Mouse (Mus musculus) myocyte (in vitro differentiated cells): ENCODE measurements around the gene Oosp2. TPM values are rescaled to one million over a fixed set of nuclear protein-coding genes. Genes with fewer than 3 reads are reported as not detected.

ENCODE experiments used
- H3K27me3 ChIP-seq: one replicate; pipeline ENCODE4 v1.6.1; 2011; ENCODE audit not compliant: control insufficient read depth, insufficient read depth, insufficient read length
- H3K36me3 ChIP-seq: one replicate; pipeline ENCODE4 v1.6.1; 2011; ENCODE audit not compliant: control insufficient read depth, insufficient read depth
- H3K4me2 ChIP-seq: one replicate; pipeline ENCODE4 v1.6.1; 2011; ENCODE audit warnings: low read depth, control low read depth
- H3K4me3 ChIP-seq: one replicate; pipeline ENCODE4 v1.5.1; 2011; ENCODE audit warnings: mild to moderate bottlenecking, control low read depth, moderate library complexity
- H3K79me2 ChIP-seq: one replicate; pipeline ENCODE4 v1.6.1; 2011; ENCODE audit not compliant: control insufficient read depth, insufficient read depth
- H3ac ChIP-seq: one replicate; pipeline ENCODE4 v1.6.1; 2011; ENCODE audit not compliant: control insufficient read depth, insufficient read length
- CEBPB ChIP-seq: IDR thresholded peaks from 2 replicates; pipeline ENCODE4 v1.6.1; 2011; ENCODE audit warnings: mild to moderate bottlenecking, moderate library complexity; ENCODE audit not compliant: poor library complexity, insufficient read depth, severe bottlenecking
- E2F4 ChIP-seq: IDR thresholded peaks from one replicate; pipeline ENCODE4 v1.6.1; 2011; ENCODE audit warnings: mild to moderate bottlenecking, control low read depth, moderate library complexity; ENCODE audit not compliant: insufficient read depth
- MAX ChIP-seq: IDR thresholded peaks from one replicate; pipeline ENCODE4 v1.6.1; 2011; ENCODE audit warnings: low read depth, mild to moderate bottlenecking, control low read depth
- MYOD1 ChIP-seq, 3 experiments: IDR thresholded peaks; one replicate each; pipeline ENCODE4 v1.6.1; 2011; ENCODE audit warnings: control low read depth in 2 of 3, low read depth in 2 of 3, mild to moderate bottlenecking in 2 of 3, moderate library complexity in 1 of 3; ENCODE audit not compliant: insufficient read length in 2 of 3, control insufficient read depth in 1 of 3
- MYOG ChIP-seq, 3 experiments: IDR thresholded peaks; one replicate each; pipeline ENCODE4 v1.6.1; 2011; ENCODE audit warnings: control low read depth in 2 of 3, low read depth in 2 of 3, mild to moderate bottlenecking in 2 of 3; ENCODE audit not compliant: insufficient read length in 2 of 3, control insufficient read depth in 1 of 3, insufficient read depth in 1 of 3
- POLR2A ChIP-seq: IDR thresholded peaks from one replicate; pipeline ENCODE4 v1.6.1; 2011; ENCODE audit warnings: low read depth, mild to moderate bottlenecking, control low read depth, moderate library complexity; ENCODE audit not compliant: insufficient read length
- POLR2AphosphoS2 ChIP-seq: IDR thresholded peaks from one replicate; pipeline ENCODE4 v1.6.1; 2011; ENCODE audit warnings: low read depth, control low read depth; ENCODE audit not compliant: insufficient read length
- REST ChIP-seq: IDR thresholded peaks from one replicate; pipeline ENCODE4 v1.6.1; 2011; ENCODE audit warnings: mild to moderate bottlenecking, control low read depth, moderate library complexity; ENCODE audit not compliant: insufficient read depth, insufficient read length
- SRF ChIP-seq: IDR thresholded peaks from one replicate; pipeline ENCODE4 v1.6.1; 2011; ENCODE audit warnings: low read depth; ENCODE audit not compliant: control insufficient read depth, insufficient read length
- TCF12 ChIP-seq: IDR thresholded peaks from one replicate; pipeline ENCODE4 v1.6.1; 2011; ENCODE audit warnings: mild to moderate bottlenecking, control low read depth; ENCODE audit not compliant: poor library complexity, insufficient read depth, severe bottlenecking
- TCF3 ChIP-seq: IDR thresholded peaks from one replicate; pipeline ENCODE4 v1.6.1; 2011; ENCODE audit warnings: low read depth, control low read depth; ENCODE audit not compliant: insufficient read length
- USF1 ChIP-seq: IDR thresholded peaks from one replicate; pipeline ENCODE4 v1.6.1; 2011; ENCODE audit warnings: low read depth, mild to moderate bottlenecking, control low read depth, moderate library complexity
- polyA plus RNA-seq: library from polyadenylated mRNA; unstranded; fragments of >200 nt; fragmentation: generic; extraction: Trizol; gene quantifications from one replicate; pipeline ENCODE4 v1.2.1, GENCODE M21; 2012; ENCODE audit warnings: missing spikeins

The Oosp2 gene
- polyA plus RNA-seq, 1 experiment: not detected

DNA sequence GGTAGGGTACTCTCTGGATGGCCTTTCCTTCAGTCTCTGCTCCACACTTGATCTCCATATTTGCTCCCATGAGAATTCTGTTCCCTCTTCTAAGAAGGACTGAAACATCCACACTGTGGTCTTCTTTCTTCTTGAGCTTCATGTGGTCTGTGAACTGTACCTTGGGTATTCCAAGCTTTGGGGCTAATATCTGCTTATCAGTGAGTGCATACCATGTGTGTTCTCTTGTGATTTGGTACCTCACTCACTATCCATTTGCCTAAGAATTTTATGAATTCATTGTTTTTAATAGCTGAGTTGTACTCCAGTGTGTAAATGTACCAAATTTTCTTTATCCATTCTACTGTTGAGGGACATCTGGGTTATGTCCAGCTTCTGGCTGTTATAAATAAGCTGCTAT, 1.2 kb upstream of the Oosp2 start:
- TF ChIP-seq MAX: no peak

DNA sequence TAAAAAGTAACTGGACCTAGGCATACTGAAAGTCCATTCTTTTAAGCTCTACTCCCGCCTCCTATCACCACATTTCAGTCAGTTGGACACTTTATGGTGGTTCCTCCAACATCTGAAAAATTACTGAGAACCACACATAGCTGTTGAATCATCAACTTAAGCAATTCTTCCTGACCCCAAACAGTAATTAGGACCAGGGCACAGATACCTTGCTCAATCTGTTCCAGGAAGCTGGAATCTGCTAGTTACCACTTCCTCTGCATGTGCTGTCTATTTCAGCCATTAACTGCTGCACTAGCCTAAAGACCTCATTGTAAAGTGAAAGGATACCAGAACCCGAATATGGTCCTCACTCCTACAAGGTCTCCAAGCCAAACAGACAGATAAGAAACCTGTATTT, 1.2 kb downstream of the Oosp2 start:
- no peak for TF ChIP-seq MAX
- no peak for TF ChIP-seq CEBPB
- TF ChIP-seq REST: no peak
- no peak for TF ChIP-seq TCF3
- Histone ChIP-seq H3ac (no peak overlapping the region), H3K4me2 (no peak overlapping the region), H3K4me3 (no peak overlapping the region), H3K27me3 (no peaks in the 10 kb centered on the region), H3K79me2 (no peaks in the 10 kb centered on the region), H3K36me3 (no peaks in the 10 kb centered on the region)

More for the DNA sequence above, 1.2 kb upstream of the Oosp2 start:
- Histone ChIP-seq H3K36me3 (no peaks in the 10 kb centered on the region), H3K4me2 (no peak overlapping the region), H3K27me3 (no peaks in the 10 kb centered on the region), H3ac (no peak overlapping the region), H3K79me2 (no peaks in the 10 kb centered on the region), H3K4me3 (no peak overlapping the region)

DNA sequence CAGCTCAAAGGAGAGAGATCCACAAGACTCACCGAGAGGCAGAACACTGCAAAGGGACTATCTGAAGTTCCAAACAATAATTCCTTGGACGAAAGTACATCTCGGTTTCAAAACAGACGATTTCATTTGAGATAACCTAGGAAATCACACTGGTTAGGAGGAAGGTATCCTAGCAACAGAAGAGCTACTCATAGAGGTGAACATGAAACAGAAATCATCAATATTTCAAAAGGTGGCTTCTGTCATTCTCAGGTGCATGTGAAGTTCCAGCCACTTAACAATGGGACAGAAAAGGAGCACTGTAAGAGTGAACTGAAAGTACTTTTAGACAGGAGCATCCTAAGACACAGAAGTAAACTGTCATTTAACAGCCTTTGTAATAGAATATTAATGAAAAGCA, 10.8 kb downstream of the Oosp2 start:
- no peak overlapping the region for H3K4me3 ChIP-seq
- no peaks in the 10 kb centered on the region for H3K79me2 ChIP-seq
- H3ac ChIP-seq: no peak overlapping the region
- TF ChIP-seq MYOG (IDR thresholded peaks at IDR 0.05; ENCODE audit: control insufficient read depth in 1 of 3, insufficient read depth in 1 of 3, insufficient read length in 2 of 3, low read depth in 2 of 3): no peak
- TF ChIP-seq TCF3: no peak
- TF ChIP-seq TCF12: no peak
- TF ChIP-seq POLR2A: no peak
- no peak for TF ChIP-seq POLR2AphosphoS2
- no peak for TF ChIP-seq MYOD1 (IDR thresholded peaks at IDR 0.05; ENCODE audit: control insufficient read depth in 1 of 3, insufficient read length in 2 of 3, low read depth in 2 of 3)
- no peak for TF ChIP-seq REST
- TF ChIP-seq CEBPB: no peak
- no peak for TF ChIP-seq E2F4
- no peak for TF ChIP-seq MAX
- no peak for TF ChIP-seq USF1
- no peak for TF ChIP-seq SRF
- H3K4me2 ChIP-seq: no peak overlapping the region
- no peaks in the 10 kb centered on the region for H3K36me3 ChIP-seq
- H3K27me3 ChIP-seq: no peaks in the 10 kb centered on the region

DNA sequence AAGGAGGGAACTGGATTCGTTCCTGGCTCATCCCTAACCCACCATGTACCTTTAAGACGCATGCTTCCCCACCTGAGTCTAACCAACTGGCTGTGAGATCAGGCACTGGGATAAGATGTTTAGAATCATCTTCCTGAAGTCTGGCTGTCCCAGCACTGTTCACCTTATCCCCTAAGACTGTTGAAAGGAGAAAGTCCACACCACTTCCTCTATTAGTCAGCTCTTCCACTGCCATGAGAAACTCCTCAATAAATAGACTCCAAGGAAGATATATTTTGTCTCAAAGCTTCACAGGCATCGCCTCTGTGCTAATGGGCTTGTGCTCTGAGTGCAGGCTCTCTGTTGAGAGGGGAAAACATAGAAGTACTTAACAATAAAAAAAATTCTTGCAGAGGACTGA, 14.2 kb downstream of the Oosp2 start:
- TF ChIP-seq MYOG (IDR thresholded peaks at IDR 0.05; ENCODE audit: control insufficient read depth in 1 of 3, insufficient read depth in 1 of 3, insufficient read length in 2 of 3, low read depth in 2 of 3) (no peak), E2F4 (no peak), MAX (no peak), USF1 (no peak), REST (no peak), POLR2A (no peak)
- Histone ChIP-seq H3K79me2 (no peaks in the 10 kb centered on the region), H3ac (no peak overlapping the region), H3K36me3 (no peaks in the 10 kb centered on the region), H3K4me3 (no peak overlapping the region), H3K27me3 (no peaks in the 10 kb centered on the region), H3K4me2 (no peak overlapping the region)

DNA sequence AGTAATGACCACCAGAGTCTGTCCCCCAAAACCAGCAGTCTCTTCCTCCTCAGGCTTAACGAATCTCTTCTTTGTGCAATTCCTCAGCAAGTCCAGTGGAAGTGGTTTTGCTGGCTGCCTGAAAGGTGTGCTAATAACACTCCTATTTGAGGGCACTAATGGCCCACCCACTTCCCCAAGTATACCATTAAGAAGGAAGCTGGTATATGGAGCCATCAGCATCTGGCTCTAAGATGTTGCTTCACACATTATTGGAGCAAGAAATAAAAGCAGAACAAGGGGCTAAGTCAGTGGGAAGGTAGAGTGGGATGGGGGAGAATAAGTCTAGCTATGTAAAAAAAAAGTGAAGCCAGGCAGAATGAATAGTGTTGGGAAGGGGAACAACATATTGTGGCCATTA, 19.6 kb downstream of the Oosp2 start, which contains the start of gene Ms4a3:
Gene Ms4a3 (minus strand): TSS at position 120 of the 400 bp plus-strand sequence.
- Histone ChIP-seq H3K4me2 (no peak within 1 kb of the TSS), H3K4me3 (no peak within 1 kb of the TSS), H3ac (no peak within 1 kb of the TSS), H3K79me2 (no peaks in the 10 kb centered on the region), H3K27me3 (no peaks in the 10 kb centered on the region), H3K36me3 (no peaks in the 10 kb centered on the region)
- no peak for TF ChIP-seq POLR2AphosphoS2
- no peak for TF ChIP-seq MYOD1 (IDR thresholded peaks at IDR 0.05; ENCODE audit: control insufficient read depth in 1 of 3, insufficient read length in 2 of 3, low read depth in 2 of 3)
- TF ChIP-seq TCF3: no peak
- TF ChIP-seq CEBPB: no peak
- no peak for TF ChIP-seq REST
- TF ChIP-seq E2F4: no peak
- TF ChIP-seq USF1: no peak
- TF ChIP-seq TCF12: no peak
- no peak for TF ChIP-seq SRF
- no peak for TF ChIP-seq MAX
